Mouse (Mus musculus): ENCODE results near the gene H2afz. TPM values are rescaled to one million over a fixed set of nuclear protein-coding genes. Genes with fewer than 3 reads are reported as not detected.

The H2afz gene
- 10 to 100 TPM; 89.1 to 99.9 TPM for total RNA-seq (2023)

GRCm38 (mm10) chr3:137864124-137864987 lies at the start of gene H2afz:
Gene H2afz (plus strand): TSS chr3:137864487.

GRCm38 (mm10) chr3:137867437-137868093 lies 3.3 kb downstream of the H2afz start, which contains the start of gene Dnajb14:
Gene Dnajb14 (plus strand): TSS chr3:137867675.

Other genes starting within 250 kb of the H2afz start
- not detected for gene Ddit4l, start 242.9 kb upstream of the H2afz start, total RNA-seq (2023)
- gene Gm21962, start 193.0 kb upstream of the H2afz start, total RNA-seq (2023): not detected
- 1 to 10 TPM; 4.0 to 6.8 TPM for gene Dnajb14, start 3.2 kb downstream of the H2afz start, total RNA-seq (2023)
- 10 to 100 TPM; 67.7 to 73.8 TPM for gene Lamtor3, start 54.0 kb downstream of the H2afz start, total RNA-seq (2023)
- gene Dapp1, start 117.1 kb downstream of the H2afz start, total RNA-seq (2023): 10 to 100 TPM; 76.4 to 91.6 TPM
- not detected for gene 1110002E22Rik, start 200.6 kb downstream of the H2afz start, total RNA-seq (2023)
- gene Gm5105, start 202.9 kb downstream of the H2afz start, total RNA-seq (2023): not detected